Mouse (Mus musculus): ENCODE data around the gene Ankrd34a. TPM values are rescaled to one million over a fixed set of nuclear protein-coding genes. Genes with fewer than 3 reads are reported as not detected.

The Ankrd34a gene
- total RNA-seq, 1 experiment from 2014 or later, result not detected

Other genes with a start within 250 kb of the Ankrd34a start
- not detected in 2 replicates for gene BC107364, start 144.3 kb upstream of the Ankrd34a start, total RNA-seq (2017)
- gene Hfe2, start 71.5 kb upstream of the Ankrd34a start, total RNA-seq (2017), result not detected in 2 replicates
- 163 and 170 TPM in 2 replicates for gene Txnip, start 38.7 kb upstream of the Ankrd34a start, total RNA-seq (2017)
- not detected in 2 replicates for gene Gm16253, start 19.7 kb upstream of the Ankrd34a start, total RNA-seq (2017)
- gene Polr3gl, start 2.5 kb upstream of the Ankrd34a start, total RNA-seq (2017), result 47.2 and 48.1 TPM in 2 replicates
- gene Lix1l, start 4.5 kb downstream of the Ankrd34a start, total RNA-seq (2017), result 1.3 and 3.2 TPM in 2 replicates
- gene Rbm8a, start 33.3 kb downstream of the Ankrd34a start, total RNA-seq (2017), result 81.2 and 82.9 TPM in 2 replicates
- gene Pex11b, start 38.7 kb downstream of the Ankrd34a start, total RNA-seq (2017), result 20.1 and 22.3 TPM in 2 replicates
- gene Gm42957, start 38.8 kb downstream of the Ankrd34a start, total RNA-seq (2017), result not detected in 2 replicates
- gene Itga10, start 48.9 kb downstream of the Ankrd34a start, total RNA-seq (2017), result 0.37 and 0.92 TPM in 2 replicates
- not detected in 2 replicates for gene Ankrd35, start 73.5 kb downstream of the Ankrd34a start, total RNA-seq (2017)
- 4.7 and 6.2 TPM in 2 replicates for gene Pias3, start 99.7 kb downstream of the Ankrd34a start, total RNA-seq (2017)
- gene Nudt17, start 111.9 kb downstream of the Ankrd34a start, total RNA-seq (2017), result 0.15 TPM in 1 of 2 replicates, not detected in the other
- gene Polr3c, start 131.0 kb downstream of the Ankrd34a start, total RNA-seq (2017), result 19.8 and 25.8 TPM in 2 replicates
- 56.2 and 69.8 TPM in 2 replicates for gene Rnf115, start 131.0 kb downstream of the Ankrd34a start, total RNA-seq (2017)
- gene Pdzk1, start 232.6 kb downstream of the Ankrd34a start, total RNA-seq (2017), result 0.50 and 1.5 TPM in 2 replicates
- not detected in 2 replicates for gene Cd160, start 232.7 kb downstream of the Ankrd34a start, total RNA-seq (2017)

All from common myeloid progenitor, adult 5-6 weeks (primary cell).